Mouse (Mus musculus): Measurements from ENCODE around the gene Olfr710. TPM values are rescaled to one million over a fixed set of nuclear protein-coding genes. Genes with fewer than 3 reads are reported as not detected.
"Not testable (repeated sequence)": the region's sequence is repeated elsewhere in the genome, so short reads cannot be mapped to it uniquely, and the experiment has no call there.

Olfr710 gene
- not detected for total RNA-seq (2021)
- long read RNA-seq, experiment 1: 0 reads
- long read RNA-seq, experiment 2: 0 reads

DNA sequence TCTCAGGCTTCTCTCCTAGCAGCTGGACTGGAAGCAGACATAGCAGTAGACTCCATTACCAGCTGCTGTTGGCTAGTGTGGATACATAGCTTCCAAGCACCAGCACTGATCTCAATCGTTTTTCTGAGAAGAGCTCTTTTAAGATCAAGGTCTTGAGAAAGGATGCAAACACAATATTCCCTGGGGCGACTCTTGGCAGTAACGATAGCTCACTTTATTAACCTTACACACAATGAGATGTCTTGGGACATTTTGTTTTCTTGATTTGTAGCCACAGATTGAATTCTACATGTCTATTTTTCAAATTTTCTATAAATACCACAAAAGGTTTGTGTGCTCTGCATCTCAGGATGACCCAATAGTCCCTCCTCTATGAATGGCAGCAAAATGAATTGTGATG, at the start of gene Olfr710:
TSS of gene Olfr710 (minus strand) at position 101 of the 400 bp plus-strand sequence.
- no peak for DNase-seq (ENCODE audit: low spot score)

DNA sequence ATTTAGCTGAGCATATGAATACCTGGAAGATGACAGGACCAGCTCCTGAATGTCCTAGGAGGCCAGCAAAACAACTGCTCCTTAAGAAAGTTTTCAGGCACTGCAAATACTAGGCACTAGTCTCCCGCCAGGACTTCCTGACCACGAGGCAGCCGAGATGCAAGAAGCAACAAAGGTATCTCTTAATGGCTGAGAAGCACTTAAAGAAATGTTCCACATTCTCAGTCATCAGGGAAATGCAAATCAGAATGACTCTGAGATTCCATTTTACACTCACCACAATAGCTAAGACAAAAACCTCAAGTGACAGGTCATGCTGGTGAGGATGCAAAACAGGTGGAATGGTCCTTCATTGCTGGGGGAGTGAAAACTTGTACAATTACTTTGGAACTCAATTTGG, 37.1 kb upstream of the Olfr710 start:
- DNase-seq (ENCODE audit: low spot score): no peak

DNA sequence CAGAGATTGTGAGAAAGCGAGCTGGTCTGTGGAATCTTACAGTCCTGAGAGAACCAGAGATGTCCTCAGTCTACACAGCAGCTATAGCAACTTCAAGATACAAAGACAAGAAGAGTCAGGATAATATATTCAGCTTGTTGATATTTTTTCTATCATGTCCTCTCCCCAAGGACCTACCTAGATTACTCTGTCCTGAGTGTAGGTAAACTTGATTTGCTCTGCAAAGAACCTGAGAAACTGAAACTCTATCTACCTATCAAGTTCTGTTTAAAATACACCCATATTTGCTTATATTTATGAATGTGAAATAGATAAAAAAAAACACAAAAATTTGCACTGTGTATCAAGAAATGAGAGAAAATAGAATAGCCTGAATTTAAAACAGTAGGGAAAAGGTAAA, 27.2 kb upstream of the Olfr710 start, which contains the start of gene Olfr711:
TSS of gene Olfr711 (minus strand) at position 101 of the 400 bp plus-strand sequence.
- no peak for DNase-seq (ENCODE audit: low spot score)

DNA sequence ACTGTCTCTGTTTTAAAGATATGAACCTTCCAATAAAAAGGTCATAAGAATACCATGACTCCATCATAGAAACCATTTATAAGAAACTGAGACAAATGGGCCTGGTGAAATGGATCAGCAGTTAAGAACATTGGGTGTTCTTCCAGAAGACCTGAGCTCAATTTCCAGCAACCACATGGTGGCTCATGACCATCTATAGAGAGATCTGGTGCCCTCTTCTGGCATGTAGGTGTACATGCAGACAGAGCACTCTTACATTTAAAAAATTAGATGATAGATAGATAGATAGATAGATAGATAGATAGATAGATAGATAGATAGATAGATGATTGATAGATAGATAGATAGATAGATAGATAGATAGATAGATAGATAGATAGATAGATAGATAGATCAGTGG, 19.4 kb upstream of the Olfr710 start:
- DNase-seq (ENCODE audit: low spot score): not testable (repeated sequence)

DNA sequence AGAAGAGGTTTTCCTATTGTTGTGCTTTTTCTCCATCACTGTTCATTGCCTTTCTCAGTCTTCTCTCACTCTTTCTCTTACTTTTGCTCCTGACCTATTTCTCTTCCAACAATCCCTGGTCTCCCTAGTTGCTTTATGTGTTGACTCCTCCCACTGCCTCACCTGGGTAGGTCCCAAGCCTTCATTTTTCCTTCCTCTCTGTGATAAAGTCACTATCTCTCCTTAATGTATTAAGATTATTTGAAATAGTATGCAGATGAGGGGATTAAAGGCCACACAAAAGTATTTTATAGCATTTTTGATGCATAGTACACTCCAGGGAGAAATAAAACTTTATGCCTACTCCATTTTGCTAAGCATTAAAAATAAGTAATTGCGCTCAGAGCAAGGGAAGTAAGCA, 15.7 kb upstream of the Olfr710 start, which contains the start of gene Olfr6:
TSS of gene Olfr6 (minus strand) at position 101 of the 400 bp plus-strand sequence.
- DNase-seq (ENCODE audit: low spot score): no peak

DNA sequence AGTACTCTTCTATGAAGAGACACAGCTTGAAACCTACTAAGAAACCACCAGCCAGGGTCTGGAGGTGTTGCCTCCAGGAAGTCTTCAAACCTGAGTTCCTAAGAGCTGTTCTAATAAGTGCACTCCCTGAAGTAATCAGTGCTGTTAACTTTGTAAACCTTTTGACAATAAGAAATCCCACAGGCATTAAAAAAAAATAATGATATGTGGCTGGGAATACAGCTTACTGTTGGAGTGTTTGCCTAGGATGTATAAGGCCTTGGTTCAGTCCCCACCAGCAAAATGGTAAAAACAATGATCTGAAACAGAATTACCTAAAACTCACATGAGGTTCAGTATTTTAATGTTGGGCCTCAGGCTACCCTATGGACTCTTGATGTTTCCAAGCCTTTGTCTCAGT, 16.0 kb downstream of the Olfr710 start, which contains the start of gene Olfr709-ps1:
TSS of gene Olfr709-ps1 (minus strand) at position 101 of the 400 bp plus-strand sequence.
- DNase-seq (ENCODE audit: low spot score): no peak

DNA sequence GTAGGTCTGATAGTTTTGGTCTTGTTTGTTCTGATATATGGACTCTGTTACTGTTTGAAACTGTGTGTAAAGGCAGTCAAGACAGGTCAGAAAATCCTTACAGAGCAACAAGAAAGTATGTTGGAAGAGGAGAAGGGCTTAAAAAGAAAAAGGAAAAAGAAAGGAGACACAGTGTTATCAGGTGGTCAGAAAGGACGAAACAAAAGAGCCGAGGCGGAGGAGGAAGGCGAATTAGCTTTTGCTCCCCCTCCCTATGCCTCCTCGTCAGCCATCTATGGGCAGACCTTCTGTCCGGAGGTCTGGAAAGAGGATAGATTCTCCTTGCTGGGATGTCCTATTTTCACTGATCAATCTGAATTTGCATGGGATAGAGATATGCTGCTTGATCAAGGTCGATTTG, 27.2 kb downstream of the Olfr710 start:
- not testable (repeated sequence) for DNase-seq (ENCODE audit: low spot score)

DNA sequence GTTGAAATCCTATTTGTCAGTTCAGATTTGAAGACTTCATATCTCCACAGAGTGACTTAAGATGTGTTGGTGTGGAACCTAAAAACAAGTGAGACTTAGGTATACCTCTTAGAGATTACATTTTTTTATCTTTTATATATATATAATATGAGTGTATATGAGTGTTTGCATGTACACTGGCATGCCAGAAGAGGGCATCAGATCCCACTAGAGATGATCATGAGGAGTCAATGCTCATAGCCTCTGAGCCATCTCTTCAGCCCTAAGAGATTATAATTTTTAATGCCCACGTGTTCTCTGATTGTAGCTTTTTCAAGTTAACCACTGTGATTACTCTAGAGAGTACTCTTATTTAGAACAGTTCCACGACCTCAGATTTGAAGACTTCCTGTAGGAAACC, 40.4 kb downstream of the Olfr710 start, which contains the start of gene Olfr1532-ps1:
TSS of gene Olfr1532-ps1 (plus strand) at position 326 of the 400 bp plus-strand sequence.
- no peak for DNase-seq (ENCODE audit: low spot score)

DNA sequence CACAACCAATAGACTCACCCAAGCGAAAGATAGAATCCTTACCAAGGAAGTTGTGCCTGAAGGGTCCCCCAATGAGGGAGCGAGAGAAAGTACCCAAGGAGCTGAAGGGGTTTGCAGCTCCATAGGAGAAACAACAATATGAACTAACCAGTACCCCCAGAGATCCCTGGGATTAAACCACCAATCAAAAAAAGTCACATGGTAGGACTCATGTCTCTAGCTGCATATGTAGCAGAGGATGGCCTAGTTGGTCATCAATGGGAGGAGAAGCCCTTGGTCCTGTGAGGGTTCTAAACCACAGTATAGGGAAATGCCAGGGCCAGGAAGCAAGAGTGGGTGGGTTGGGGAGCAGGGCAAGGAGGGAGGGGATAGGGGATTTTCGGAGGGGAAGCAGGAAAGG, 47.0 kb downstream of the Olfr710 start, which contains the start of gene Olfr707:
TSS of gene Olfr707 (minus strand) at position 101 of the 400 bp plus-strand sequence.
- not testable (repeated sequence) for DNase-seq (ENCODE audit: low spot score)

Other genes with a start within 250 kb of the Olfr710 start
- not detected for gene Olfr695, start 231.9 kb downstream of the Olfr710 start, total RNA-seq (2021)
- gene Olfr697, start 205.9 kb downstream of the Olfr710 start, total RNA-seq (2021): not detected
- gene Olfr698, start 192.9 kb downstream of the Olfr710 start, total RNA-seq (2021): not detected
- not detected for gene Olfr699, start 155.1 kb downstream of the Olfr710 start, total RNA-seq (2021)
- not detected for gene Olfr700, start 139.5 kb downstream of the Olfr710 start, total RNA-seq (2021)
- not detected for gene Olfr701, start 134.2 kb downstream of the Olfr710 start, total RNA-seq (2021)
- not detected for gene Olfr702, start 114.4 kb downstream of the Olfr710 start, total RNA-seq (2021)
- gene Olfr703, start 105.0 kb downstream of the Olfr710 start, total RNA-seq (2021): not detected
- not detected for gene Olfr704, start 85.1 kb downstream of the Olfr710 start, total RNA-seq (2021)
- not detected for gene Olfr705, start 71.4 kb downstream of the Olfr710 start, total RNA-seq (2021)
- gene Olfr706, start 60.1 kb downstream of the Olfr710 start, total RNA-seq (2021): not detected
- not detected for gene Olfr707, start 47.1 kb downstream of the Olfr710 start, total RNA-seq (2021)
- gene Olfr1532-ps1, start 40.3 kb downstream of the Olfr710 start, total RNA-seq (2021): not detected
- not detected for gene Olfr709-ps1, start 16.1 kb downstream of the Olfr710 start, total RNA-seq (2021)
- not detected for gene Olfr6, start 15.6 kb upstream of the Olfr710 start, total RNA-seq (2021)
- gene Olfr711, start 27.1 kb upstream of the Olfr710 start, total RNA-seq (2021): not detected
- gene Olfr2, start 57.8 kb upstream of the Olfr710 start, total RNA-seq (2021): not detected
- not detected for gene Olfr713, start 82.9 kb upstream of the Olfr710 start, total RNA-seq (2021)
- not detected for gene Olfr714, start 122.7 kb upstream of the Olfr710 start, total RNA-seq (2021)
- gene Olfr17, start 144.9 kb upstream of the Olfr710 start, total RNA-seq (2021): not detected
- not detected for gene Olfr715b, start 162.1 kb upstream of the Olfr710 start, total RNA-seq (2021)
- not detected for gene Olfr715, start 182.8 kb upstream of the Olfr710 start, total RNA-seq (2021)
- gene Olfr716, start 190.0 kb upstream of the Olfr710 start, total RNA-seq (2021): not detected
- gene Nlrp14, start 218.7 kb upstream of the Olfr710 start, total RNA-seq (2021): not detected